Mouse (Mus musculus) ES-E14 (cell line): ENCODE measurements around the gene Pde4d.

Source experiments
- HCFC1 ChIP-seq: IDR thresholded peaks from 2 replicates; pipeline ENCODE4 v1.6.1; 2012; ENCODE audit warnings: low read length, inconsistent platforms, borderline replicate concordance; ENCODE audit not compliant: insufficient read depth
- ZC3H11A ChIP-seq: IDR thresholded peaks from 2 replicates; pipeline ENCODE4 v1.6.1; 2012; ENCODE audit warnings: low read depth, mild to moderate bottlenecking, inconsistent platforms, low read length, borderline replicate concordance
- ZNF384 ChIP-seq: IDR thresholded peaks from 2 replicates; pipeline ENCODE4 v1.6.1; 2012; ENCODE audit warnings: low read depth, low read length, inconsistent platforms

- no peak for TF ChIP-seq ZC3H11A
- TF ChIP-seq HCFC1: no peak
- no peak for TF ChIP-seq ZNF384
Measured at GRCm38 (mm10) chr13:109692851-109693250, 1243.1 kb downstream of the Pde4d start.
